Mouse (Mus musculus): ENCODE results near the gene Tomm40l. TPM values are rescaled to one million over a fixed set of nuclear protein-coding genes. Genes with fewer than 3 reads are reported as not detected.
"Not testable (repeated sequence)": the region's sequence is repeated elsewhere in the genome, so short reads cannot be mapped to it uniquely, and the experiment has no call there.

Gene Tomm40l
- polyA plus RNA-seq, 1 experiment from 2014 or later, result 69.6 TPM

DNA sequence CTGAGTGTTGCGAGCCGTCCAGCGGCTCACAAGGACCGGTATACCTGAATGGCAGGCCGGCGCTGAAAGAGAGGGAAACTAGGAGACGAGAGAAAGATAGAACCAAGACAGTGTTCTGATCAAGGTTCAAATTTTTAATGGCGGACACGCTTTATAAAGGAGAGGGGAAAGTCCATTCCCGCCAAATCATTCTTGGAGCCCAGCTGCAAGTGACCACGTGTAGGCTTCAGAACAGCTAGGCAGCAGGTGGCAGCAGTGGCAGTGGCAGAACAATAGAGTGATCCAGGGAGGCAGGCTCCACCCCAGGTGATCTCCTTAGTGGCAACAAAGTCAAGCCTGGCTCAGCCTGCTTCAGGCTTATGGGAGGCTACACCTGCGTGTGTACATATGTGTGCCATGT is 19.6 kb upstream of the Tomm40l start:
- not testable (repeated sequence) for ATAC-seq; H3K27me3 ChIP-seq (replicated peaks; ENCODE audit: control insufficient read depth, insufficient read depth, low read length); H3K9me3 ChIP-seq (ENCODE audit: control insufficient read depth, low read length); H3K27ac ChIP-seq (ENCODE audit: low read depth, low read length); H3K4me2 ChIP-seq (ENCODE audit: low read length); H3K4me1 ChIP-seq (ENCODE audit: control insufficient read depth, insufficient read depth, low read depth, low read length); H3K4me3 ChIP-seq (ENCODE audit: low read length); H3K9ac ChIP-seq (ENCODE audit: low read depth, low read length)
- 84% methylated on average over 12 of the region's 12 CpGs for WGBS
- H3K36me3 ChIP-seq (ENCODE audit: control insufficient read depth, insufficient read depth, low read length), result peaks cover 41% of the 10 kb centered on the region

DNA sequence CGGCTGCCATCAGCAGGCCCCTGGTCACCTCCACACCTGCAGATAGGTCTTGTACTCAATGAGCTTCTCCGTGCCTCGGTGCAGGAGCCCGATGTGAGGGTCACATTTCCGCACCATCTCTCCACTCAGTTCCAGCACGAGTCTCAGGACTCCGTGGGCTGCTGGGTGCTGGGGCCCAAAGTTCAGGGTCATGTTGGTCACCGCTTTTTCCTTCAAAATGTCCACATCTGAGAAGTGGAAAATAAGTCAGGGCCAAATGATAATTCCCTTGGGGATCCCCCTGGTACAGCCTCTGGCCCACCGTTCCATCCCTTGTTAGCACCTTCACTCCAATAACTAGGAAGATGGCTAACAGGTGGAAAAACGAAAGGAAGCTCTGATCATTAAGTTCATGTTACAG is 18.6 kb upstream of the Tomm40l start:
- no peak for ATAC-seq
- H3K9ac ChIP-seq (ENCODE audit: low read depth, low read length), result no peak overlapping the region; the same call in 1 of the 2 replicates
- peaks cover 4% of the 10 kb centered on the region for H3K4me1 ChIP-seq (ENCODE audit: control insufficient read depth, insufficient read depth, low read depth, low read length)
- no peaks in the 10 kb centered on the region for H3K27me3 ChIP-seq (replicated peaks; ENCODE audit: control insufficient read depth, insufficient read depth, low read length)
- peaks cover 48% of the 10 kb centered on the region for H3K36me3 ChIP-seq (ENCODE audit: control insufficient read depth, insufficient read depth, low read length)
- 93% methylated on average over 10 of the region's 10 CpGs for WGBS
- H3K9me3 ChIP-seq (ENCODE audit: control insufficient read depth, low read length), result no peaks in the 10 kb centered on the region
- H3K4me3 ChIP-seq (ENCODE audit: low read length), result no peak overlapping the region
- H3K4me2 ChIP-seq (ENCODE audit: low read length), result no peak overlapping the region
- H3K27ac ChIP-seq (ENCODE audit: low read depth, low read length), result no peak overlapping the region

DNA sequence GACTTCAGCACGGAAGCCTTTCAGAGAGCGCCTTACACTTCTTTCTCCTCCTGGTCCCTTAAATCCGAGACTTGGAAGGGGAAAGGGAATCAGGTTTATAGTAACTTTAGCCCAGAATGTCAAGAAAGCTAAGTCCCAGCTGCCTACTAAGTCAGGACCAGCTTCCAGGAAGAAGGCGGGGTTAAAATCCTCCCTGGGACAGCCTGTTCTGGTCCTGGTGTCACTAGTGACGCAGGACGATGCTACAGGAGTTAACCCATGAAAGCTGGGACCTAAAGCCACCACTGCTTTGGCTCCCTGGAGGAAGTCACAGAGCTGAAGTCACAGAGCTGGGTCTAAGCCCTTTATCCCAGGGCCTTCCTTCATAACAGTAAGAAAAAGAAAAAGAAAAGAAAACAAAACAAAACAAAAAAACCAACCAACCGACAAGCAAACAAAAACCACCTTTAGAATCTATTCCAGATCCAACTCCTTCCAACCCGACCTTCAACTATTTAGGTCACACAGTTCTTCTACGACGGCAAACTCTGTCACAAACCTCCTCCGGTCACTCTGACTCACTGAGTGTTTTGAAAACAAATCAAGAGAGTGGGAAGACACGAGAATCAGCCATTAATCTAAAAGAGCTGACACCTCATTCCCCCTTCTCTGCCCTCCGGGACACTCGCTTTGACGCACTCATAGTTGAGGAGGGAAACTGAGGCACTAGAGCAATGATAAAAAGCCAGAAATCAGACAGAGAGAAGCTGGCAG is 17.9 kb upstream of the Tomm40l start:
- Histone ChIP-seq H3K4me1 (ENCODE audit: control insufficient read depth, insufficient read depth, low read depth, low read length) (no peaks in the 10 kb centered on the region), H3K9ac (ENCODE audit: low read depth, low read length) (no peak overlapping the region; the same call in 1 of the 2 replicates), H3K27ac (ENCODE audit: low read depth, low read length) (no peak overlapping the region), H3K36me3 (ENCODE audit: control insufficient read depth, insufficient read depth, low read length) (peaks cover 54% of the 10 kb centered on the region), H3K27me3 (replicated peaks; ENCODE audit: control insufficient read depth, insufficient read depth, low read length) (no peaks in the 10 kb centered on the region), H3K9me3 (ENCODE audit: control insufficient read depth, low read length) (no peaks in the 10 kb centered on the region), H3K4me2 (ENCODE audit: low read length) (no peak overlapping the region), H3K4me3 (ENCODE audit: low read length) (no peak overlapping the region)
- ATAC-seq, result no peak
- WGBS, result 78% methylated on average over 15 of the region's 15 CpGs

DNA sequence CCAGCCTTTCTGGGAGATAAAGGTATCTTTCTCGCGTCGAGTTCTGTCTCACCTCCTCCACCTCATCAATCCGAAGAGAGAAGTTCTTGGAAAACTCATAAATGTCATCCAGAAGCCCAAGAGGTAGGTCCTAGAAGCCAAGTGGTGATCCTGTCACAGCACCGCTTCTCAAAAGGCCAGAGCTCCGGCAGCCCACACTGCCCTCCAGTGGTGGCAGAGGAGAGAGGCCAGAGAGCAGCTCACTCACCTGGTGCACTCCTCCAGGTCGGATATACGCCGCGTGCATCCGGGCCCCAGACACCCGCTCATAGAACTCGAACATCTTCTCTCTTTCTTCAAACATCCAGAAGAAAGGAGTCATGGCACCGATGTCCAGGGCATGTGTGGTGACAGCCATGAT is 16.1 kb upstream of the Tomm40l start:
- WGBS, result 68% methylated on average over 14 of the region's 14 CpGs
- no peaks in the 10 kb centered on the region for H3K4me1 ChIP-seq (ENCODE audit: control insufficient read depth, insufficient read depth, low read depth, low read length)
- ATAC-seq, result no peak

DNA sequence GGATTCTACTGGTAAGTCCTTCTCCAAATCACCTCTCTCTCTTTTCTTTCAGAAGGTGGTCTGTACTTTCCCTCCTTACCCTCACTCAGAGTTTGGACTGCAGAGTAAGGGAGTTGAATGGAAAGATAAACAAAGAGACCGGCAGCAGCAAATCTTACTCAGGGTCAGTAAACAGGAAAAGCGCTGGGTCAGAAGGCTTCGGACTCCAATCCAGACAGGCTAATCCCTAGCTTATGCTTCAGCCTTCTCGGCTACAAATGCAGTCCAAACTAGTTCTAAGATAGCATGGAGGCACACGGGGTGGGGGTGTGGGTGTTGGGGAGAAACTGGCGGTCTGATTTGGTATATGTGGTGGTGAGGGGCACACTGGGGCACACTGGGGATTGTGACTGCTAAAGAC is 15.1 kb upstream of the Tomm40l start:
- H3K36me3 ChIP-seq (ENCODE audit: control insufficient read depth, insufficient read depth, low read length), result peaks cover 61% of the 10 kb centered on the region
- 90% methylated on average over 6 of the region's 6 CpGs for WGBS
- no peak for ATAC-seq

More for the DNA sequence above, 16.1 kb upstream of the Tomm40l start:
- no peak overlapping the region for H3K27ac ChIP-seq (ENCODE audit: low read depth, low read length)
- H3K4me3 ChIP-seq (ENCODE audit: low read length), result no peak overlapping the region
- H3K9ac ChIP-seq (ENCODE audit: low read depth, low read length), result no peak overlapping the region
- H3K4me2 ChIP-seq (ENCODE audit: low read length), result no peak overlapping the region
- H3K36me3 ChIP-seq (ENCODE audit: control insufficient read depth, insufficient read depth, low read length), result peaks cover 66% of the 10 kb centered on the region
- H3K9me3 ChIP-seq (ENCODE audit: control insufficient read depth, low read length), result no peaks in the 10 kb centered on the region
- no peaks in the 10 kb centered on the region for H3K27me3 ChIP-seq (replicated peaks; ENCODE audit: control insufficient read depth, insufficient read depth, low read length)

DNA sequence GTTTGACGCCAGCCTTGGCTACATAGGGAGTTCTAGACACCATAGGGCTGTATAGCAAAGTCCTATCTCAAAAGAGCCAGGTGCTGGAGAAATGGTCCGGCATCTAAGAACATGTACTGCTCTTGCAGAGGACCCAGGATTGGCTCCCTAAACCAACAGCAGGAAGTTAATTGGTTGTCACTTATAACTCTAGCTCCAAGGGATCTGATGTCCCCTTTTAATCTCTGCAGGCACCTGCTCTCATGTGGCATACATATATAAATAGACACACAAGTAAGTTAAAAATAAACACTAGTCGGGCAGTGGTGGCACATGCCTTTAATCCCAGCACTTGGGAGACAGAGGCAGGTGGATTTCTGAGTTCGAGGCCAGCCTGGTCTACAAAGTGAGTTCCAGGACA is 13.5 kb upstream of the Tomm40l start:
- H3K4me1 ChIP-seq (ENCODE audit: control insufficient read depth, insufficient read depth, low read depth, low read length), result no peaks in the 10 kb centered on the region
- H3K36me3 ChIP-seq (ENCODE audit: control insufficient read depth, insufficient read depth, low read length), result peaks cover 57% of the 10 kb centered on the region
- no peak for ATAC-seq
- no peak overlapping the region for H3K9ac ChIP-seq (ENCODE audit: low read depth, low read length)
- no peaks in the 10 kb centered on the region for H3K27me3 ChIP-seq (replicated peaks; ENCODE audit: control insufficient read depth, insufficient read depth, low read length)
- no peak overlapping the region for H3K4me2 ChIP-seq (ENCODE audit: low read length)
- H3K4me3 ChIP-seq (ENCODE audit: low read length), result no peak overlapping the region
- no peaks in the 10 kb centered on the region for H3K9me3 ChIP-seq (ENCODE audit: control insufficient read depth, low read length)
- no peak overlapping the region for H3K27ac ChIP-seq (ENCODE audit: low read depth, low read length)
- WGBS, result 92% methylated on average over 4 of the region's 4 CpGs

More for the DNA sequence above, 15.1 kb upstream of the Tomm40l start:
- H3K4me3 ChIP-seq (ENCODE audit: low read length), result no peak overlapping the region
- H3K9ac ChIP-seq (ENCODE audit: low read depth, low read length), result no peak overlapping the region
- no peaks in the 10 kb centered on the region for H3K27me3 ChIP-seq (replicated peaks; ENCODE audit: control insufficient read depth, insufficient read depth, low read length)
- no peak overlapping the region for H3K4me2 ChIP-seq (ENCODE audit: low read length)
- no peaks in the 10 kb centered on the region for H3K4me1 ChIP-seq (ENCODE audit: control insufficient read depth, insufficient read depth, low read depth, low read length)
- no peak overlapping the region for H3K27ac ChIP-seq (ENCODE audit: low read depth, low read length)
- no peaks in the 10 kb centered on the region for H3K9me3 ChIP-seq (ENCODE audit: control insufficient read depth, low read length)

DNA sequence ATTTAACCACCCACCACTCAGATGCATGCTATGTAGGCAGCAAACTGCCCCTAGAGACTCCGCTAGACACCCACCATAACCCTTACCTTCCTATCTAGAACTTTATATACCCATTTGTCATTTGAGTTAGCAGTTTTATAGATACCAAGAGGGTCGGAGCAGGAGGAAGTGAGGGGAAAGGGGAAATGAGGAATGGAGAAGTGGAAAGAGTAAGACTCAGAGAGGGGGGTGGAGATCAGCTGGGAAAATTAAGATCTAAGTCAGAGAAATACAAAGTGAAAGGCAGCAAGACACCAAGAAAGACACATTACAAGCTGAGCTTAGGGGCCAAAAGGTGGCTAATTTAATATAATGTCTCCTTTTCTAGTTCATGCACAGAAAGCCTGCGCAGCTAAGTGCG is 12.2 kb upstream of the Tomm40l start:
- H3K4me3 ChIP-seq (ENCODE audit: low read length), result no peak overlapping the region
- no peak overlapping the region for H3K27ac ChIP-seq (ENCODE audit: low read depth, low read length)
- 96% methylated on average over 4 of the region's 4 CpGs for WGBS
- no peaks in the 10 kb centered on the region for H3K4me1 ChIP-seq (ENCODE audit: control insufficient read depth, insufficient read depth, low read depth, low read length)
- H3K36me3 ChIP-seq (ENCODE audit: control insufficient read depth, insufficient read depth, low read length), result peaks cover 47% of the 10 kb centered on the region
- no peak overlapping the region for H3K9ac ChIP-seq (ENCODE audit: low read depth, low read length)
- no peak overlapping the region for H3K4me2 ChIP-seq (ENCODE audit: low read length)
- H3K9me3 ChIP-seq (ENCODE audit: control insufficient read depth, low read length), result no peaks in the 10 kb centered on the region
- H3K27me3 ChIP-seq (replicated peaks; ENCODE audit: control insufficient read depth, insufficient read depth, low read length), result no peaks in the 10 kb centered on the region
- no peak for ATAC-seq

DNA sequence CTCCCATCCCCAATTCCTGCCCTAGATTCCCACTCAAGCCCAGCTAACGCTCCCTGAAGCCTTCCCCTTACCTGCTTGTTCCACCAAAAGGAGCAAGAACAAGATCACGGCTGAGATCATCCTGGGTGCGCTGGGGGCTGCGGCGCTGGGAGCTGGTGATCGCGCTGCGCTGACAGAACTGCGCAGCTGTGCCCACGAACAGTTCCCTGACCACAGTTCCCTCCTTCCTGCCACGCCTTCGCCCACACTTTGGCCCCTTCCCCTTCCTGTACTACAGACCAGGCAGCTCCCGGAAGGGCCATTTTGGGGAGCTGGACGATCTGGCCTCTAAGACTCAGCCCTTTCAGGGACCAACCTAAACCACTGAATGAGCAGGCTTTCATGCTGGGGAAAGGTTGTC is 11.8 kb upstream of the Tomm40l start, which contains the start of gene Fcer1g:
Gene Fcer1g, minus strand, starts transcription at position 240 of the 400 bp plus-strand sequence.
- ATAC-seq, result no peak
- no peaks in the 10 kb centered on the region for H3K27me3 ChIP-seq (replicated peaks; ENCODE audit: control insufficient read depth, insufficient read depth, low read length)
- H3K9me3 ChIP-seq (ENCODE audit: control insufficient read depth, low read length), result no peaks in the 10 kb centered on the region
- no peak within 1 kb of the TSS for H3K4me3 ChIP-seq (ENCODE audit: low read length)
- peaks cover 45% of the 10 kb centered on the region for H3K36me3 ChIP-seq (ENCODE audit: control insufficient read depth, insufficient read depth, low read length)
- WGBS, result 94% methylated on average over 14 of the region's 14 CpGs
- H3K9ac ChIP-seq (ENCODE audit: low read depth, low read length), result no peak within 1 kb of the TSS
- no peak within 1 kb of the TSS for H3K27ac ChIP-seq (ENCODE audit: low read depth, low read length)
- H3K4me1 ChIP-seq (ENCODE audit: control insufficient read depth, insufficient read depth, low read depth, low read length), result no peaks in the 10 kb centered on the region
- no peak within 1 kb of the TSS for H3K4me2 ChIP-seq (ENCODE audit: low read length)

DNA sequence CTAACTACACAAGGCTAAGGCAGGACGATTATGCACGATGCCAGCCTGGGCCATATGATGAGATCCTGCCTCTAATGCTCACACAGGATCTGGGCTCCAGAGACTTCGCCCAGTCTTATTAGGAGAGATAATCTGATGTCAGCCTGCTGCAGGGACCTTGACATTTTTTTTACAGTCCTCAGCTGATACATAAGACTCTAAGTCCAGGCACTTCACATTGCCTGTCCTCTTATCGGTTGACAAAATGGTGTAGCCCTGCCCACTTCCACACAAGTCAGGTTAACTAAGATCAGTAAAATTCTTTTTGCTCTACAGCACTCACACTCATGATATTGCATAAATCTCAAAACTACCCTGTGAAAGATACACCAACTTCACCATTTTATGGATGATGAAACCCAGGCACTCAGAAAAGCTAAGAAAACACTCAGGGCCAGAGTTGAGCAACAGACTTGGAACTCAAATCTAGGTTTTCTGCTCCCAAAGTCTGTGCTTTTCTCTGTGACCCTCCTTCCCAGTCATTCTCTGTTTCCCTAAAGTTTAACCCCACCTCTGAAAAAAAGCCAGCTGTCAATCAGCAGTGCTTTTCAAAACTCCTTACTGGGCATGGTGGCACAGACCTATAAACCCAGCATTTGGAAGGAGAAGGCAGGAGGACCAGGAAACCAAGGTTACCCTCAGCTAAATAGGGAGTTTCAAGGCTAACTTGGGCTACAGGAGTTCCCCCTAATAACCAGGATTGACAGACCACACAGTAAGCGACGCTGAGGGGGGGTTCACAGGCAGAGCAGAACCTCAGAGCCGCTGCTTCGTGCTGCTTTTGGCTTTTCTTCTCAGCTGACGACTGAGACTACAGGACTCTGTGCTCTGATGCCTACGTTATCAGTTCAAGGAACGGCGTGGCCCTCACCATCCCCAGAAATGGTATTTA is 10.8 kb upstream of the Tomm40l start:
- ATAC-seq, result no peak
- no peaks in the 10 kb centered on the region for H3K9me3 ChIP-seq (ENCODE audit: control insufficient read depth, low read length)
- no peaks in the 10 kb centered on the region for H3K4me1 ChIP-seq (ENCODE audit: control insufficient read depth, insufficient read depth, low read depth, low read length)
- WGBS, result 88% methylated on average over 12 of the region's 12 CpGs
- H3K4me3 ChIP-seq (ENCODE audit: low read length), result no peak overlapping the region
- H3K27ac ChIP-seq (ENCODE audit: low read depth, low read length), result no peak overlapping the region
- no peak overlapping the region for H3K9ac ChIP-seq (ENCODE audit: low read depth, low read length)
- H3K36me3 ChIP-seq (ENCODE audit: control insufficient read depth, insufficient read depth, low read length), result peaks cover 36% of the 10 kb centered on the region
- no peaks in the 10 kb centered on the region for H3K27me3 ChIP-seq (replicated peaks; ENCODE audit: control insufficient read depth, insufficient read depth, low read length)
- no peak overlapping the region for H3K4me2 ChIP-seq (ENCODE audit: low read length)

All from hindbrain, embryonic 16.5 days (tissue).